Mouse (Mus musculus) lung, adult 2 months (tissue): ENCODE measurements around the gene Wdr54.
A peak's percentile ranks its signal among the peaks of the same experiment; 100 is the strongest.

Experiments
- CTCF ChIP-seq: fragments of 200-500 bp; IDR thresholded peaks from 2 replicates; pipeline ENCODE4 v1.5.1; 2011; ENCODE audit warnings: mild to moderate bottlenecking, low read length, control low read depth; ENCODE audit not compliant: insufficient read depth
- POLR2A ChIP-seq: fragments of 200-500 bp; IDR thresholded peaks from 2 replicates; pipeline ENCODE4 v1.6.1; 2011; ENCODE audit warnings: low read depth, mild to moderate bottlenecking, control low read depth, low read length, borderline replicate concordance; ENCODE audit errors: extremely low read depth

DNA sequence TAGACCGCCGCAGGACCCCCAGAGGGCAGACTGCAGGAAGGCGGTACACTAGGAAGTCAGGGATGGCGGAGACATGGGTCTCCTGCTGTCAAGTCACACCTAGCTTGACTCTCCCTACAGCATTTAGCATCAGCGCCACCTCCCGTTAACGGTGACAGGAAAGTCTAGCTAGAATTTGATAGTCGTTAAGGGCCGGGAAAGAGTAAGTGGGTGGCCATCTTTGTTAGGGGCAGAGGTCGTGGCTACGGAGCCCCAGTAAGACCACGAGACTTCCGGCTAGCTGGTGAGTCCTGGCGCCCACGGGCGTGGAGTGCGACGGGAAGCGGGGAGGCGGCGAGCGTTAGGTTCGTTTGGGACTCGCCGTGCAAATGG is 54.9 kb downstream of the Wdr54 start, which contains the start of the genes Ccdc142 and Gm42688:
- TF ChIP-seq CTCF = peak; percentile 40; the same call in 1 of the 2 replicates
- TF ChIP-seq POLR2A = peak; percentile 68; the same call in 1 of the 2 replicates
